Mouse (Mus musculus) lung, postnatal 10 days (tissue): ENCODE measurements at regions not wholly inside any gene's neighbourhood (a gene's known extent, or its start where the extent isn't known, plus 50 kb on each side); places are given as distances from the start of the nearest gene placed in this dataset.

Experiments used
- DNase-seq: peaks from one replicate; pipeline ENCODE4 v3.0.0; 2021

- no peak for DNase-seq
Measured at GRCm38 (mm10) chr15:86917891-86918290, 626.2 kb upstream of the Fam19a5 start.

GRCm38 (mm10) chr15:86919704-86920103 is 624.4 kb upstream of the Fam19a5 start:
- DNase-seq = no peak

- no peak for DNase-seq
Measured at GRCm38 (mm10) chr15:86920185-86920584, 623.9 kb upstream of the Fam19a5 start.

- no peak for DNase-seq
Measured at GRCm38 (mm10) chr15:86921401-86921800, 622.7 kb upstream of the Fam19a5 start.

- no peak for DNase-seq
Measured at GRCm38 (mm10) chr15:86925081-86925749, 618.9 kb upstream of the Fam19a5 start.

GRCm38 (mm10) chr15:86932345-86933075 is 611.6 kb upstream of the Fam19a5 start:
- peak; percentile 19 for DNase-seq

GRCm38 (mm10) chr15:86937364-86937763 is 606.7 kb upstream of the Fam19a5 start:
- no peak for DNase-seq

GRCm38 (mm10) chr15:86944529-86944928 is 599.6 kb upstream of the Fam19a5 start:
- no peak for DNase-seq

GRCm38 (mm10) chr15:86952593-86952992 is 591.5 kb upstream of the Fam19a5 start:
- no peak for DNase-seq

GRCm38 (mm10) chr15:86957872-86958271 is 586.2 kb upstream of the Fam19a5 start:
- DNase-seq = no peak

GRCm38 (mm10) chr15:86962921-86963320 is 581.2 kb upstream of the Fam19a5 start:
- DNase-seq = no peak

GRCm38 (mm10) chr15:86963486-86963885 is 580.6 kb upstream of the Fam19a5 start:
- no peak for DNase-seq

GRCm38 (mm10) chr15:86971436-86971835 is 572.7 kb upstream of the Fam19a5 start:
- no peak for DNase-seq

GRCm38 (mm10) chr15:86996196-86996595 is 547.9 kb upstream of the Fam19a5 start:
- DNase-seq = no peak

- no peak for DNase-seq
Measured at GRCm38 (mm10) chr15:87018978-87019377, 525.1 kb upstream of the Fam19a5 start.

GRCm38 (mm10) chr15:87045971-87046370 is 498.1 kb upstream of the Fam19a5 start:
- no peak for DNase-seq

GRCm38 (mm10) chr15:87054186-87054585 is 489.9 kb upstream of the Fam19a5 start:
- no peak for DNase-seq

GRCm38 (mm10) chr15:87064890-87065289 is 479.2 kb upstream of the Fam19a5 start:
- DNase-seq = no peak

GRCm38 (mm10) chr15:87068261-87068660 is 475.8 kb upstream of the Fam19a5 start:
- DNase-seq = no peak

GRCm38 (mm10) chr15:87074559-87074958 is 469.5 kb upstream of the Fam19a5 start:
- DNase-seq = no peak

- no peak for DNase-seq
Measured at GRCm38 (mm10) chr15:87089827-87090226, 454.3 kb upstream of the Fam19a5 start.

GRCm38 (mm10) chr15:87091048-87091777 is 452.9 kb upstream of the Fam19a5 start:
- DNase-seq = peak; percentile 4

- DNase-seq = no peak
Measured at GRCm38 (mm10) chr15:87097206-87097605, 446.9 kb upstream of the Fam19a5 start.

GRCm38 (mm10) chr15:87101146-87101545 is 443.0 kb upstream of the Fam19a5 start:
- no peak for DNase-seq
